Mouse (Mus musculus) E14TG2a.4 (cell line): ENCODE measurements around the gene Med13l.

Experiments used
- CTCF ChIP-seq: conservative IDR thresholded peaks from 2 replicates; pipeline ENCODE4 v1.5.1; 2014; ENCODE audit warnings: low read length
- NANOG ChIP-seq: IDR thresholded peaks from 2 replicates; pipeline ENCODE4 v1.6.1; 2014; ENCODE audit warnings: borderline replicate concordance, low read length, mixed read lengths
- POU5F1 ChIP-seq: IDR thresholded peaks from 2 replicates; pipeline ENCODE4 v1.6.1; 2014; ENCODE audit warnings: low read length, borderline replicate concordance

- TF ChIP-seq CTCF, result no peak
- no peak for TF ChIP-seq NANOG
- TF ChIP-seq POU5F1, result no peak
Observed at GRCm38 (mm10) chr5:118706009-118706408, 145.5 kb downstream of the Med13l start.
